Mouse (Mus musculus) testis, adult 2 months (tissue): ENCODE results near the gene Cyld.

Experiments used
- CTCF ChIP-seq: fragments of 200-500 bp; IDR thresholded peaks from 2 replicates; pipeline ENCODE4 v1.5.1; 2012; ENCODE audit warnings: low read depth, mild to moderate bottlenecking, inconsistent platforms, low read length, moderate library complexity; ENCODE audit not compliant: control insufficient read depth, insufficient read depth, insufficient replicate concordance
- POLR2A ChIP-seq: fragments of 200-500 bp; IDR thresholded peaks from 2 replicates; pipeline ENCODE4 v1.6.1; 2012; ENCODE audit warnings: low read depth, mild to moderate bottlenecking, inconsistent platforms, low read length, moderate library complexity; ENCODE audit not compliant: control insufficient read depth

- no peak for TF ChIP-seq CTCF
- no peak for TF ChIP-seq POLR2A
Measured at GRCm38 (mm10) chr8:88664121-88664520, 32.7 kb upstream of the Cyld start.
